Mouse (Mus musculus): ENCODE results near the gene Kcnn1.

- no peak for TF ChIP-seq CTCF (IDR thresholded peaks at IDR 0.05; ENCODE audit: low read depth, low read length)
- TF ChIP-seq POLR2A (IDR thresholded peaks at IDR 0.05; ENCODE audit: insufficient read depth, low read length), result no peak
- no peak for TF ChIP-seq EP300 (IDR thresholded peaks at IDR 0.05; ENCODE audit: insufficient read depth, low read depth, low read length)
Measured at GRCm38 (mm10) chr8:70802786-70803510, 60.1 kb downstream of the Kcnn1 start.
